Mouse (Mus musculus) kidney, postnatal 4 days (tissue): ENCODE results near the gene Tunar.

Source experiments
- DNase-seq, 2 experiments: peaks; one replicate each; pipeline ENCODE4 v3.0.0; 2021; ENCODE audit warnings: mixed read lengths in 2 of 2

Tunar gene

DNA sequence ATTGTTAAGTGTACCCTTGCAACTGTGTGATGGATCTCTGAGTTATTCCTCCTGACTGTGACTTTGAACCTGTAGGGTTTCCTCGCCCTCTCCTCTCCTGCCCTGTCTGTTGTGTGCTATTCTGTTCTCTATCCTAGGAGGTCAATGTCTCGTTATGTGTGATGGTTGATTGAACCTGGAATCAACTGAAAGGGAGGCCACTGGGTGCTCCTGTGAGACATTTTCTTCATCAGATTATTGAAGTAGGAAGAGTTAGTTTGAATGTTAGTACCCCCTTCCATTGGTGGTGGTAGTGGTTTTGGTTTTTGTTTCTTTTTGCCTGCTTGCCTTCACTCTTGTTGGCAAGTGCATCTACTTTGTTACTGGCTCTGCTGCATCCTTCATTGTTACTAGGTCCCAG, at the start of gene Tunar:
Gene Tunar (plus strand): TSS at position 301 of the 400 bp plus-strand sequence.
- DNase-seq: no peak

DNA sequence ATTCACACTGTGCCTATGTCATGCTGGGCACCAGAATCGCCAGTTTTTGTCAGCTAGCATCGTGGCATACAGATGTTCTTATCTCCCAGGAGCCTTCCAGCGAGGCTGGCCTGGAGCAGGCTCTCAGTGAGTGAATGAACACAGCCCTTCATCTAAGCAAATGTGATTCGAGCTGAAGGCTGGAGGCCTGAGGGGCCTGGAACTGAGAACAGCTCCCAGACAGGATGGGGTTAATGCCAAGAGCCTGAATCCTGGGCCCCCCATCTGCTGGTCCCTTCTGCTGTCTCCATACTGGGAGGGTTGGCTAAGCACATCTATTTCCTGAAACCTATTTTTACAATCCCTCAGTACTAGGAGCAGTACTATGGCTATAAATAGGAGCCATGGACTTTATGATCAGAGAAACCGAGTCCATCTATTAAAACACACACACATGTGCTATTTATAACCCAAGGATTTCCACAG, 21.1 kb upstream of the Tunar start:
- no peak for DNase-seq

DNA sequence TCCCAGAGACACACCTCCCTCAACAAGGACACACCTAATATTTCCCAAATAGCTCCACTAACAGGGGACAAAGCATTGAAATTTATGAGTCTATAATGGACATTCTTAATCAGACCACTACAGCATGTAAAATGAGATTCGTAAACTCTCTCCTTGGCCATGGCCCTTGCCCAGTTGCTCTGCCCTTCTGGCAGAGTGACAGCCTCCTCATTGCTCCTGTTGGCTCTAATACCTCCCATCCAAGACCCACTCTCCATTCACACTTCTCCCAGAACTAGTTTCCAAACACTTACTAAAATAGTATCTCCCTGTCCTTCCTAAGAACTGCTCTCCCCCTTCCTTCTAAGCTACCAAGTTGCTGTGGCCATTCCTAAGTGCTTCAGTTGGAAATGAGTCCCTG, 19.3 kb upstream of the Tunar start:
- DNase-seq: no peak

- DNase-seq: peak; percentile 73 to 80
Measured at GRCm38 (mm10) chr12:105322160-105322559, 11.5 kb upstream of the Tunar start.

GRCm38 (mm10) chr12:105327051-105327450, 6.6 kb upstream of the Tunar start:
- no peak for DNase-seq

DNA sequence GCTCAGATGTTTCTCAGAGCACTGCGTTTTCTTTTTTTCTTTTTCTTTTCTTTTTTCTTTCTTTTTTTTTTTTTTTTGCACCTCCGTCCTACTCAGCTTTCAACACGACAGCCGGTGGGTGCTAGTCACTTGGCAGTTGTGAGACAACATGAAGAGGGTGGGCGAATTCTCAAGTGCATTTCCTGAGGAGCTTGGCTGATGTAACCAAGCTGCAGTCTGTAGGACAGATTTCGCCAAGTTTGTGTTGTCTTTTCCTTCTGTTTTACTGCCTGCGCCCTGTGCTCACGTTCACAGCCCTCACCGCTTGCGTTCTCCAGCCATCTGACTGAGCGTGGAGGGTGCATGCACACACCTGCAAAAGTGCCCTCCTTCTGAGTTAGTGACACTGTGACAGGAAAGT, 5.3 kb upstream of the Tunar start:
- no peak for DNase-seq

DNA sequence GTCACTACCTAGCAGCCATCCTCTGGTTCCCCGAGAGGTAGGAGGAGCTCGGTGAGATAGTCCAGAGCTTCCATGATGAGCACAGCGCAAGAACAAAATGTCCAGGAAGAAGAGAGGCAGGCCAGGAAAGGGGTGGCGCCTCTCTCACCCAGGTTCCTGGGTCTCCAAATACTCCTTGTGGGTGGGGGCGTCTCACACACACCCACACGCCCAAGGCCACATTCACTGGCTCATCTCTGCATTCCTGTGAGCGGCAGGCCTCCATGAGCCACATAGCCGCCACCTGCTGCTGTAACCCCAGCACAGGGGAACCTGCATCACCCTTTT, 2.4 kb downstream of the Tunar start:
- no peak for DNase-seq

- DNase-seq: peak; percentile 40 to 52
Measured at GRCm38 (mm10) chr12:105336421-105337289, 3.0 kb downstream of the Tunar start.

- DNase-seq: peak in 1 of 2 experiments; percentile 28
Measured at GRCm38 (mm10) chr12:105337290-105338005, 3.8 kb downstream of the Tunar start.

DNA sequence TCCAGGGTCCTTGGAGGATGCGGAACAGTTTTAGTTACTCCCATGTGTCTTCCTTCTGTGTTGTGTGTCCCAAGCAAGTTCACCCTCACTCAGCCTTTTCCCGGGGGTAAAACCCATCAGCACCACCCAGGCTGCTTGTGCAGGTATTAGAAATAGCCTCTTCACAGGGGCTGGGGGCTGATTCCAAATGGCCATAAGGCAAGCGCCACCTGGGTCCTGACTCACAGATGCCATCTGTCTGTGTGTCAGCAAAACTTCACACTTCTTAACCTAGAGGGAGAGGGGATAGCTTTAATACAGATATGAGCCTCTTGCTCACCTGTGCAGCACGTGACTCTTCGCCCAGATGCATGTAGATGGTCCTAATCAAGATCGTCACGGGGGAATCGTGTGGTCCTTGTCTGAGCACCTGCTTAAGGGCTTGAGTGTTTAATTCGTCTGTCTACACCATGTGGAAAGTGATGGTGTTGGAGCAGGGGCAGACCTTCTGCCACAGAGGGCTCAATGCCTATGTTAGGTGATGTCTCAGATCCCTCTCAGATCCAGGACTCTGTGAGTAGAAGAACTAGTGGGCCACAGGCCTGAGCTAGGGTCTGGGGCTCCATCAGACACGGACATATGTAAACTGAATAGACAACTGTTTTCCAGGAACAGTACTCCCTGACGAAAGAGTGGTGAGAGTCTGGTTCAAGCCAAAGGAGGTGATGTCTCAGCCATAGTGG, 4.7 kb downstream of the Tunar start:
- DNase-seq: no peak

GRCm38 (mm10) chr12:105341523-105341922, 7.9 kb downstream of the Tunar start:
- peak in 1 of 2 experiments; percentile 11 for DNase-seq

DNA sequence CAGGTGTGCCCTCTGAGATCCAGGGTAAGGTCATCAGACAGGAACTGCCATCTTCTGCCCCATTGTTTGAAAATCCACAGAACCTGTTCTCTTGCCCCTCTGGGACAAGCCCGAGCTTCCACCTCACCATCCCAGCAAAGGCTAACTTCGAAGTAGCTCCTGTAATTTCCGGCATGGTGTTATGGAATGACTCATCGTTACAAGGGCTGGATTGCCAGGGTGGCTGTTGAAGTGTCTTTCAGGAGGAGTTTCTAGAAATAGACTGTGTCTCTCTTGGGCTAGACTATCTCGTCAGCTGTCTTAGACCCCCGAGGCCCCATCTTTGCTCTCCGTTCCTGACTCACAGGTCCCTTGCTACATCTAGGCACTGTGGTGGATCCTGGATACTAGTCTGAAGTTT, 10.8 kb downstream of the Tunar start:
- no peak for DNase-seq

- DNase-seq: no peak
Measured at GRCm38 (mm10) chr12:105346861-105347260, 13.2 kb downstream of the Tunar start.

GRCm38 (mm10) chr12:105347261-105347660, 13.6 kb downstream of the Tunar start:
- peak; percentile 12 to 30 for DNase-seq

GRCm38 (mm10) chr12:105354266-105354665, 20.6 kb downstream of the Tunar start:
- DNase-seq: no peak

- no peak for DNase-seq
Measured at GRCm38 (mm10) chr12:105354772-105355171, 21.1 kb downstream of the Tunar start.

DNA sequence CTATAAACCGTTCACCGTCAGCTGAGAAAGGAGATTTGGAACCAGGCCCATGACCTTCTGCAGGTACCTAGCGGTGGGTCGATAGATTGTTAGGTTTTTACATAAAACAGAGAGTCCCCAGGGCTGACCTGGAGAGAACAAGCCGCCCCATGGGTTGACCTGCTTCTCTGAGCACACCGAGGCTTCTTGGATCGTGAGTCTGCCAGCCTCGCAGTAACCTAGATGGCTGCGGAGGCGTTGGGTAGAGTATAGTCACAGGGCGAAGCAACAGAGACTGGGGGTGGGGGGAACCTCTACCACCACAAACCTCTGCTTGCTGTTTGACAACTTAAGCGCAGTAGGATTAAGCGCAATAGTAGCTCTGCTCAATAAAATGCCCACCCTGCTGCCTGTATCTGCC, 23.1 kb downstream of the Tunar start:
- DNase-seq: no peak

DNA sequence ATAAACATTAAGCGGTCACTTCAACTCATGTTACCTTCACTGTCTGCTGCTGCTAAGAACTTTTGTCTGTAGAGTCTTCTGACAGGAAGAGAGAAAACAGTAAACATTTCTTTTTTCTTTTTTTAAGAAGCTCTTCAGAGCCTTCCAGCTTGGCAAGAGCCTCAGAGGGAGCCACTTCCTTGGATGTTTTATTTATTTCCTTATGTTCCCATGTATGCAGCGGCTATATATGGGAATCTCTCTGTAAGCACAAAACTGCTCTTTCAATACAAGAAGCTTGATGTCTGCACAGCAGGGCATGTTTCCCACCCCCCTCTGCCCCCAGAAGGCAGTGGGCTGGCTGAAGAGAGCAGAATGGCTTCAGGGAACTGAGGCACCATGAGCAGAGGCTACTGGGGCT, 30.0 kb downstream of the Tunar start:
- DNase-seq: no peak

DNA sequence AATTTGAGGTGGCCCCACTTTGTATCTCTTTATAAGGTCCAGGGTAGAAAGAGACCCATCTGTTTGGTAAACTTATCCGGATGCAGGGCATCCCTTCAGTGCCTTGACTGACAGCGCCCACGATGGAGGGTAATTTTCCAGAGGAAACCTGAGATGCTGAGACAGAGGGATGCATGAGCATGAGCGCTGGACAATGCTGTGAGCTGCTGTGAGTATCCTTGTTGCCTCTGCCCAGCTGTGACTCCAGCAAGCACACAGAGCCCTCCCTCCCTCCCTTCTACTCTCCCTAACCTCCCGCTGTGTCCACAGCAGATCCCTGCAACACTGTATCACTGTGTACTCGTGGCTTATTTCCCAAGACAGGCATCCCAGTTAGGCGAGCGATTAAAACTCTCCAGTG, 40.9 kb downstream of the Tunar start:
- no peak for DNase-seq

- no peak for DNase-seq
Measured at GRCm38 (mm10) chr12:105376976-105377375, 43.3 kb downstream of the Tunar start.

DNA sequence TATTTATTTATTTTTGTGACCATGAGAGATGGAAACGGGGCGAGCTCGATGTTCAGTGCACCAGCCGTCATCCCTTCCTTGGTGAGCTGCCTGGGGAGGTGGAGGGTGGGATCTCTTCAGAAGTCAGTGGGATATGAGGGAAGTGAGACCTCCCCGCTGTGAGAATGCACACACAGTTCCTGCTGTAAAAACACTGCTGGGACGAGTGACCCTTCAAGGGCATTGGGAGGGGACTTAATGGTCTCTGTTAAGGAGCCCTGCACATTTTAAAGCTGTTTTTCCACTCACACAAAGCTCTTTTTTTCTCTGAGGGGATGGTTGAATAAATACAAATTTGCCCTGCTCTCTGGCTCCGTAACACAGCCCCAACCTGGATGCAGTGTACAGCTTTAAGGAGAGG, 49.1 kb downstream of the Tunar start:
- DNase-seq: no peak

DNA sequence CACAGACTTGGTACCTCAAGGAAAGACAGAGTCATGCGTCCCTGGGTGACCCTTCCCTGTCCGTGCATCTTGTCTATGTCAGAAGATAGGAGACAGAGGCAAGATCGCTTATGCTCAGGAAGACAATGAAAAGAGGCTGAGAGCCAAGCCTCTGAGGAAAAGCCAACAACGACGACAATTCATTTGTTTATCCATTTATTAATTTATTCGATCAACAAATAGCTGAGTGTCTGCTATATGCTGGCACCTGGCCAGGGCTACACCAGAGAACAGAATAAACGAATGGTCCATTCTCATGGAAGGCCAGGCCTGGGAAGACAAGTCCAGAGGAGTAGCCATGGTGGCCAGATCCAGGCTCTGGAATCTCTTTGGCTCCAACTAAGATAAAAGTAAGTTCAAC, 61.0 kb downstream of the Tunar start:
- no peak for DNase-seq

DNA sequence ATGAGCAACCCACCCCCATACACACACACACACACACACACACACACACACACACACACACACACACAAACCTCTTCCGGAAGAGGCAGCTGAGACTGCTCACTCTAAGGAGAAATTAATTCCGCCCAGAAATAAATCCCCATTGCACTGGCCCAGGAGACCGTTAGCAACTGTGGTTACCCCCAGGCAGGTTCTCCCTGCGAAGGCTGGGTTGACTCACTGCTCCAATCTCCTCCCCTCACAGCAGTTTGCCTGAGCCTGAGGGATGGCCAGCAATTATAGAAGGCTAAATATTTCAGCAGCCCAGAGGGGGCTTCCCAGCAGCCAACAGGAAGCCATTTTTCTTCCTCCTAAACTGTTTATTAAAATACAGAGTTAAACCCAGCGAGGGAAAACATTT, 64.5 kb downstream of the Tunar start:
- DNase-seq: peak; percentile 28 to 41

DNA sequence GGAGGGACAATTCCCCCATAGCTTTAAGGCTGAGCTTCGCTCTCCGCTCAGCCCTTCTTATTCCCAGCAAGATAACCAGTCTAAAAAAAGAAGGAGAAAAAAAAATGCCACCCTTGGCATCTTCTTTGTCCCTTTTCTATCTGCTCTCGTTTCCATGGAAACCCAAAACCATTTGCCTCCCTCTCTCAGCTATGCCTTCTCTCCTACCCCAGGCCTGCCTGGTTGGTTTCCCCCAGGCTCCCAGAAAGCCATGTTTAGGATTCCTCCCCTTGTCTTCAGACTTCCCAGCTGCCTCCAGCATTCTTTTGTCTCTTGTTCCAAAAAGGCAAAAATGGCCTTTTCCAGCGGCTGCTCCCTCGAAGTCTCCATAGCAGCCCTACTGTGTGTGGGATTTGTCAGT, 70.1 kb downstream of the Tunar start:
- no peak for DNase-seq
